Mouse (Mus musculus): ENCODE data around the gene Lyrm1. TPM values are rescaled to one million over a fixed set of nuclear protein-coding genes. Genes with fewer than 3 reads are reported as not detected.

The Lyrm1 gene
- total RNA-seq (2014; rRNA removed) (7.8 and 9.0 TPM in 2 replicates), polyA plus RNA-seq (2015; fragmentation: Nextera tagmentation; extraction: Ambion mirVana) (21.9 and 24.8 TPM in 2 replicates)

DNA sequence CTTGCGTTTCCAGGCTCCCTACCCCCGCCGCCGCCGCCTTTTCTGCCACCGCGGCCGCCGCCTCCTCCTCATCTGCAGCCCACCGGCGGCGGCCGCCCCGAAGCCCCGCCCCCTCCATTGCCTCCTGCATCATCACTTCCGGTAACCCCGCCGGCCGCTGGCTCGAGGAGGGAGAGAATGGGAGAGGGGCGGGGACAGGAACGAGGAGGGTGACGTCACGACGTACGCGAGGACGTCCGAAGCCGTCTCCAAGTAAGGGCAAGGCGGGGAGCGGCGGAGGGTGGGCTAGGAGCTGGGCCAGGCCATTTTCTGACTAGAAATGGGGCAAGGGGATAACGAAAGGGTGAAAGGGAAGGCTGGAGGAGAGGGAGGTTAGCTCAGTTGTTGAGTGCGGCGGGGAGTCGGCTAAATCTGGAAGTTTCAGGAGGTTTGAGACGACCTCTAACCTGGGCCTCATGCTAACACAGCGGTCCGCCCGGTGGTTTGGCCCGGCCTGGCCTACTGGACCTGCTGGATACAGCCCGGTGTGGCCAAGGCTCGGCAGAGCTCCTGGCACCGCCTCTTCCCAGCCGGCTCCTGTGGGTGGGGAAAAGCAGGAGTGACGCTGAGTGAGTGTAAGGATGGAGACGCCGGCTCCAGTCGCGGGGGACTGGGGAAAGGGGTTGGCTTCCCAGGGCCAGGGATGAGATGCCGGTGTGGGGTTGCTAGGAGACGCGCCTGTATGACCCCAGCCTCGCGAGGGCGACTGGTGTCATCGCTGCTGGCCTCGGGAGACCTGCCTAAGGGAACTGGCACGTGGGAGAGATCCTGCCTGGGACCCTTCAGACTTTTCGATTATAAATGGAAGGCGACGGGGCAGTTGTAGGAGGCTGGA is at the start of gene Lyrm1, which contains the start of gene Dcun1d3:
Lyrm1 (plus strand) TSS at position 223 of the 874 bp plus-strand sequence.
Dcun1d3 (minus strand) TSS at position 660 of the 874 bp plus-strand sequence.
- H3K27me3 ChIP-seq (ENCODE audit: insufficient read depth, low read length) = no peaks in the 10 kb centered on the region
- H3K36me3 ChIP-seq (ENCODE audit: insufficient read depth, low read length) = no peaks in the 10 kb centered on the region
- DNase-seq (ENCODE audit: low spot score) = peak; percentile 99
- TF ChIP-seq CTCF (IDR thresholded peaks at IDR 0.05; ENCODE audit: low read depth) = no peak
- peaks cover 13% of the 10 kb centered on the region for H3K4me1 ChIP-seq (ENCODE audit: insufficient read depth, low read length)
- H3K9ac ChIP-seq (replicated peaks; ENCODE audit: low read length) = peak within 1 kb of the TSS; percentile 86
- no peaks in the 10 kb centered on the region for H3K9me3 ChIP-seq (ENCODE audit: low read length)
- ATAC-seq = peak; percentile 99
- under 1% methylated on average over 63 of the region's 63 CpGs for WGBS
- peak within 1 kb of the TSS; percentile 87 for H3K4me2 ChIP-seq (ENCODE audit: low read depth, low read length)
- peak within 1 kb of the TSS; percentile 73 for H3K4me3 ChIP-seq (ENCODE audit: low read length)
- H3K27ac ChIP-seq = peak within 1 kb of the TSS; percentile 99

DNA sequence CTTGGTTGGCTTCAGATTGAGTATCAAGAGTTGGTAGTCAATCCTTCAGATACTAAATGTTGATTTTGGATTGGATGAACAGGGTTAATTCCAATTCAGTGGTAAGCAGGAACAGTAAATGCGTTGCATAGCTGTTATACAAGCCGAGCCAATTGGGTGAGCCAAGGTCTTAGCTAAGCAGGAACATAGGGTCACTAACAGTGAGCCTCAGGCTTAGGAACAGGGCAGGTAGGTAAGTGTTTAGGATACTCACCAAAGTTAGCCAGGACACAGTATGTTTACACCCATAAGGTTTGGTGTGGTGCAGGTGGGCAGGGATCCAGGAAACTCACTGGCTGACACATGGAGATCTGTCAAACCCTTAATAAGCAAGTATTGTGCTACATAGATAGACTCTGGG is 48.3 kb upstream of the Lyrm1 start:
- Histone ChIP-seq H3K27me3 (ENCODE audit: insufficient read depth, low read length) (no peaks in the 10 kb centered on the region), H3K4me2 (ENCODE audit: low read depth, low read length) (no peak overlapping the region), H3K4me3 (ENCODE audit: low read length) (no peak overlapping the region), H3K27ac (no peak overlapping the region), H3K4me1 (ENCODE audit: insufficient read depth, low read length) (no peaks in the 10 kb centered on the region), H3K36me3 (ENCODE audit: insufficient read depth, low read length) (0 out of 2 replicates have a peak, but pooled peaks cover 2% of the 10 kb centered on the region), H3K9me3 (ENCODE audit: low read length) (no peaks in the 10 kb centered on the region), H3K9ac (replicated peaks; ENCODE audit: low read length) (no peak overlapping the region)
- no peak for DNase-seq (ENCODE audit: low spot score)
- TF ChIP-seq CTCF (IDR thresholded peaks at IDR 0.05; ENCODE audit: low read depth) = no peak
- 90% methylated on average over 2 of the region's 2 CpGs for WGBS
- ATAC-seq = no peak

DNA sequence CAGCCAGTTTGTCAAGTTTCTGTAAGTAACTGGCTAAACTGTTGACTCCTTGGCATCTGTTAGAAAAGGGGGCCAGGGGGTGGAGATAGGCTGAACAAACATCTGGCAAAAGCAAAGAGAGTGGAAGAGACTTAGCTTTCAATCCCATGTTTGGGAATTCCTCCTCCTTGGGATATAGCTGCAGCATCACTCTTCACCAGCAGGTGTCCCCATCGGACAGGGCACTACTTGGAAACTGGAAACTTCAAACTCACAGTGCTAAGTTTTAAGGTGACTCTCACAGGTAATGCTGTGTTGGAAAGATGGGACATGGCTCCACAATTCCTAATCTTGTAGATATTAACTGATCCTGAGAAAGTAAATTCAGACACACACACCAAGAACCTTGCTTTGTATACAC is 46.6 kb upstream of the Lyrm1 start:
- no peak for ATAC-seq
- TF ChIP-seq CTCF (IDR thresholded peaks at IDR 0.05; ENCODE audit: low read depth) = peak; percentile 97
- 0% methylated on average over 1 of the region's 1 CpGs for WGBS

DNA sequence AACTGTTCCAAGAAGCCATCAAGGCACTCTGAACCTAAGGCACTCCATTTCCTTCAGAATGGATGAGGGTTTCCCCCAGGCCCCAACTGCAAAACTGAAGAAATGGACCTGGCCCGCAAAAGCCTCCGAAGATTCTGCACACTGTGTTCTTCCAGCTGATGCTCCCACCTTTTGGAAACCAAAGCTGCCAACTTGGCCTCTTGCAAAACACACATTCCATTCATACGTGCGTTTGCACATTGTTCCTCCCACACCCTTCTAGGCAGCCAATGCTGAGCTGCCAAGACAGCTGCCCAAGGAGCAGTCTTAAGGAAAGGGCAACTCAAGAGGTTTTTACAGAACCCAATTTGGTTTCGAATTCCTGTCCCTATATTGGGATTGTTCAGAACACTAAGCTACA is 44.9 kb upstream of the Lyrm1 start:
- Histone ChIP-seq H3K9me3 (ENCODE audit: low read length) (no peaks in the 10 kb centered on the region), H3K9ac (replicated peaks; ENCODE audit: low read length) (no peak overlapping the region), H3K4me1 (ENCODE audit: insufficient read depth, low read length) (no peaks in the 10 kb centered on the region), H3K27ac (no peak overlapping the region), H3K27me3 (ENCODE audit: insufficient read depth, low read length) (no peaks in the 10 kb centered on the region), H3K4me2 (ENCODE audit: low read depth, low read length) (no peak overlapping the region), H3K4me3 (ENCODE audit: low read length) (no peak overlapping the region), H3K36me3 (ENCODE audit: insufficient read depth, low read length) (0 out of 2 replicates have a peak, but pooled peaks cover 2% of the 10 kb centered on the region)
- no peak for TF ChIP-seq CTCF (IDR thresholded peaks at IDR 0.05; ENCODE audit: low read depth)
- no peak for ATAC-seq
- 68% methylated on average over 5 of the region's 5 CpGs for WGBS
- no peak for DNase-seq (ENCODE audit: low spot score)

More for the DNA sequence above, 46.6 kb upstream of the Lyrm1 start:
- 0 out of 2 replicates have a peak, but pooled peaks cover 2% of the 10 kb centered on the region for H3K36me3 ChIP-seq (ENCODE audit: insufficient read depth, low read length)
- H3K4me1 ChIP-seq (ENCODE audit: insufficient read depth, low read length) = no peaks in the 10 kb centered on the region
- H3K9ac ChIP-seq (replicated peaks; ENCODE audit: low read length) = no peak overlapping the region
- no peaks in the 10 kb centered on the region for H3K9me3 ChIP-seq (ENCODE audit: low read length)
- H3K4me3 ChIP-seq (ENCODE audit: low read length) = no peak overlapping the region
- no peak overlapping the region for H3K4me2 ChIP-seq (ENCODE audit: low read depth, low read length)
- no peaks in the 10 kb centered on the region for H3K27me3 ChIP-seq (ENCODE audit: insufficient read depth, low read length)
- peak; percentile 76 for DNase-seq (ENCODE audit: low spot score)
- H3K27ac ChIP-seq = no peak overlapping the region

DNA sequence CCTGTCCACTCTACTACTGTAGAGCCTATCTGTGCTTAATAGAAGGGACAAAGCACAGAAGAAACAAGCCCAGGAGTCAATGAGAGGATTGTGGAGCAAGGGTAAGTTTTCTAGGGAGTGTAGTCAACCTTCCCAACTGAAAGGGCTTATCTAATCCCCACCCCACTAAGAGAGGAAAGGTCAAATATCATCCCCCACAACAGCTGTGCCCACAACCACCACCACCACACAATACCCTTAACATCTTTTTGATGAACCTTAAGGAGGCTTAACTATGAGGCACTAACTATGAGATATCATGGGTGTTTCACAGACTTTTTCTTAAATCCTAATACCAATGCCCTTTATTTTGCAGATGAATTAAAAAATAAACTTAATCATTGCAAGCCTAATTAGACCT is 43.2 kb upstream of the Lyrm1 start:
- no peak for ATAC-seq

DNA sequence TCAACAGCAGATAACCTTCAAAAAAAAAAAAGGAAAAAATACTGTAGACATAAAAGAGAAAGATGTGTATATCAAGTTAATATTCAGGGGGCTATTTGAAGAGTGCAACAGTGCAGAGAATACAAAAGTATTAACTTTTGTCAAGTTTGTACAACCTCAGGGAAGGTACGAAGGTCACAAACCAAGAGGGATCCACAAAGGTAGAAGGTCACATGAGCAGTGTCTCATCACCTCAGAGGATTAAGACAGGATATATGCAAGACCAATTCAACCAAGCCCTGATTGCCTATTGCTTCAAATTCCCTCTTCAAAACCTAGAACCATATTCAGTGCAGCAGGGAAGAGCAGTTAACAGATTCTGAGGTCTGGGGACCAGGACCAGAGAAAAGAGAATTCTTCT is 42.5 kb upstream of the Lyrm1 start:
- no peak overlapping the region for H3K4me2 ChIP-seq (ENCODE audit: low read depth, low read length)
- no peaks in the 10 kb centered on the region for H3K9me3 ChIP-seq (ENCODE audit: low read length)
- no peak for ATAC-seq
- TF ChIP-seq CTCF (IDR thresholded peaks at IDR 0.05; ENCODE audit: low read depth) = no peak
- H3K4me3 ChIP-seq (ENCODE audit: low read length) = no peak overlapping the region
- no peaks in the 10 kb centered on the region for H3K27me3 ChIP-seq (ENCODE audit: insufficient read depth, low read length)
- no peak for DNase-seq (ENCODE audit: low spot score)
- H3K9ac ChIP-seq (replicated peaks; ENCODE audit: low read length) = no peak overlapping the region
- peaks cover 6% of the 10 kb centered on the region; the same call in 1 of the 2 replicates for H3K36me3 ChIP-seq (ENCODE audit: insufficient read depth, low read length)
- no peaks in the 10 kb centered on the region for H3K4me1 ChIP-seq (ENCODE audit: insufficient read depth, low read length)
- WGBS = 88% methylated on average over 1 of the region's 1 CpGs
- H3K27ac ChIP-seq = no peak overlapping the region

More for the DNA sequence above, 43.2 kb upstream of the Lyrm1 start:
- Histone ChIP-seq H3K4me1 (ENCODE audit: insufficient read depth, low read length) (no peaks in the 10 kb centered on the region), H3K4me2 (ENCODE audit: low read depth, low read length) (no peak overlapping the region), H3K4me3 (ENCODE audit: low read length) (no peak overlapping the region), H3K27me3 (ENCODE audit: insufficient read depth, low read length) (no peaks in the 10 kb centered on the region), H3K9me3 (ENCODE audit: low read length) (no peaks in the 10 kb centered on the region), H3K36me3 (ENCODE audit: insufficient read depth, low read length) (0 out of 2 replicates have a peak, but pooled peaks cover 2% of the 10 kb centered on the region), H3K9ac (replicated peaks; ENCODE audit: low read length) (no peak overlapping the region), H3K27ac (no peak overlapping the region)
- no peak for DNase-seq (ENCODE audit: low spot score)
- TF ChIP-seq CTCF (IDR thresholded peaks at IDR 0.05; ENCODE audit: low read depth) = no peak

DNA sequence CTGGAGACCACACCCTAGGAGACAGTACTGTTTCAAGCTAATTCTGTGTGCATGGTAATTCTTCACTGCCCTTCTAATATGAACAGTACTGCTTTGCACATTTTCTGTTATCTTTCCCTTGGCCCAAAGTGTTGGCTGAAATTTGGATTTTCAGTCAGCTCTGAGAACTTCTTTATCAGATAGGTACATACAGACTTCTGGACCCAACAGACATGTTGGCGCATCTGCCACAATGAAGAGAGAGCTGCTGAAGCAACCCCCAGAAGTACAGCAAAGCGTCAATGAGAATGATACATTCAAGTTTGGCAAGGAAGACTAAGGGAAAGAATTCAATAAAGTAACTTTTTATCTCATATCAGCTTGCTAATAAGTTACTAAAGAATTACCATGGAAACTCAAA is 41.3 kb upstream of the Lyrm1 start:
- peaks cover 6% of the 10 kb centered on the region for H3K36me3 ChIP-seq (ENCODE audit: insufficient read depth, low read length)
- TF ChIP-seq CTCF (IDR thresholded peaks at IDR 0.05; ENCODE audit: low read depth) = no peak
- no peak overlapping the region for H3K4me2 ChIP-seq (ENCODE audit: low read depth, low read length)
- H3K27me3 ChIP-seq (ENCODE audit: insufficient read depth, low read length) = no peaks in the 10 kb centered on the region
- 97% methylated on average over 2 of the region's 2 CpGs for WGBS
- H3K9ac ChIP-seq (replicated peaks; ENCODE audit: low read length) = no peak overlapping the region
- no peaks in the 10 kb centered on the region for H3K9me3 ChIP-seq (ENCODE audit: low read length)
- H3K4me1 ChIP-seq (ENCODE audit: insufficient read depth, low read length) = no peaks in the 10 kb centered on the region
- H3K27ac ChIP-seq = no peak overlapping the region
- H3K4me3 ChIP-seq (ENCODE audit: low read length) = no peak overlapping the region
- DNase-seq (ENCODE audit: low spot score) = no peak
- no peak for ATAC-seq
